Mouse (Mus musculus) neural tube, embryonic 12.5 days (tissue): ENCODE data around the gene Spty2d1. TPM values are rescaled to one million over a fixed set of nuclear protein-coding genes. Genes with fewer than 3 reads are reported as not detected.
A peak's percentile ranks its signal among the peaks of the same experiment; 100 is the strongest.

Experiments
- ATAC-seq: fragments of 200-750 bp; cut with Nextera tagmentation; 2 replicates; pipeline ENCODE4 v1.8.0; 2017; ENCODE audit warnings: low read depth, mild to moderate bottlenecking, moderate TSS enrichment, moderate library complexity; ENCODE audit not compliant: low FRiP score
- H3K27ac ChIP-seq: fragments of 300-500 bp; sonication (generic); 2 replicates; pipeline ENCODE4 v1.5.1; 2016
- H3K27me3 ChIP-seq: fragments of 300-500 bp; sonication (generic); replicated peaks from 2 replicates; pipeline ENCODE4 v1.6.1; 2016; ENCODE audit warnings: mild to moderate bottlenecking
- H3K36me3 ChIP-seq: fragments of 300-500 bp; sonication (generic); 2 replicates; pipeline ENCODE4 v1.6.1; 2016; ENCODE audit warnings: mild to moderate bottlenecking
- H3K4me1 ChIP-seq: fragments of 300-500 bp; sonication (generic); 2 replicates; pipeline ENCODE4 v1.6.1; 2016
- H3K4me2 ChIP-seq: fragments of 300-500 bp; sonication (generic); replicated peaks from 2 replicates; pipeline ENCODE4 v1.6.1; 2016; ENCODE audit warnings: mild to moderate bottlenecking
- H3K4me3 ChIP-seq: fragments of 300-500 bp; sonication (generic); 2 replicates; pipeline ENCODE4 v1.5.1; 2016
- H3K9ac ChIP-seq: fragments of 300-500 bp; sonication (generic); 2 replicates; pipeline ENCODE4 v1.6.1; 2016; ENCODE audit warnings: mild to moderate bottlenecking
- H3K9me3 ChIP-seq: fragments of 300-500 bp; sonication (generic); 2 replicates; pipeline ENCODE4 v1.6.1; 2016; ENCODE audit warnings: mild to moderate bottlenecking
- WGBS: fragments of 180-500 bp; shearing (Covaris S2); methylation state at CpG from one replicate; pipeline ENCODE4 v1.1.7; 2016; 5-methylcytosine and 5-hydroxymethylcytosine counted together
- polyA plus RNA-seq: library from polyadenylated mRNA; unstranded; fragments of >200 nt; fragmentation: Nextera tagmentation; extraction: Ambion mirVana; gene quantifications from 2 replicates; pipeline ENCODE4 v1.2.1, GENCODE M21; 2016

The Spty2d1 gene
- polyA plus RNA-seq, 1 experiment from 2014 or later, result 13.0 TPM

- H3K9ac ChIP-seq, result no peak overlapping the region
- no peak overlapping the region for H3K4me2 ChIP-seq
- no peaks in the 10 kb centered on the region for H3K9me3 ChIP-seq
- no peaks in the 10 kb centered on the region; the same call in 1 of the 2 replicates for H3K4me1 ChIP-seq
- H3K27me3 ChIP-seq, result no peaks in the 10 kb centered on the region
- H3K4me3 ChIP-seq, result no peak overlapping the region
- H3K36me3 ChIP-seq, result no peaks in the 10 kb centered on the region
- WGBS, result 75% methylated on average over 7 of the region's 7 CpGs
- no peak for ATAC-seq
- H3K27ac ChIP-seq, result no peak overlapping the region
Observed at GRCm38 (mm10) chr7:47017146-47017545, 8.9 kb upstream of the Spty2d1 start.

- H3K36me3 ChIP-seq, result no peaks in the 10 kb centered on the region
- no peak overlapping the region for H3K4me2 ChIP-seq
- no peak overlapping the region for H3K4me3 ChIP-seq
- H3K27me3 ChIP-seq, result no peaks in the 10 kb centered on the region
- no peaks in the 10 kb centered on the region for H3K9me3 ChIP-seq
- WGBS, result 84% methylated on average over 3 of the region's 3 CpGs
- no peak overlapping the region for H3K9ac ChIP-seq
- H3K4me1 ChIP-seq, result no peaks in the 10 kb centered on the region; the same call in 1 of the 2 replicates
- no peak overlapping the region for H3K27ac ChIP-seq
- ATAC-seq, result no peak
Observed at GRCm38 (mm10) chr7:47016602-47017001, 8.4 kb upstream of the Spty2d1 start.

DNA sequence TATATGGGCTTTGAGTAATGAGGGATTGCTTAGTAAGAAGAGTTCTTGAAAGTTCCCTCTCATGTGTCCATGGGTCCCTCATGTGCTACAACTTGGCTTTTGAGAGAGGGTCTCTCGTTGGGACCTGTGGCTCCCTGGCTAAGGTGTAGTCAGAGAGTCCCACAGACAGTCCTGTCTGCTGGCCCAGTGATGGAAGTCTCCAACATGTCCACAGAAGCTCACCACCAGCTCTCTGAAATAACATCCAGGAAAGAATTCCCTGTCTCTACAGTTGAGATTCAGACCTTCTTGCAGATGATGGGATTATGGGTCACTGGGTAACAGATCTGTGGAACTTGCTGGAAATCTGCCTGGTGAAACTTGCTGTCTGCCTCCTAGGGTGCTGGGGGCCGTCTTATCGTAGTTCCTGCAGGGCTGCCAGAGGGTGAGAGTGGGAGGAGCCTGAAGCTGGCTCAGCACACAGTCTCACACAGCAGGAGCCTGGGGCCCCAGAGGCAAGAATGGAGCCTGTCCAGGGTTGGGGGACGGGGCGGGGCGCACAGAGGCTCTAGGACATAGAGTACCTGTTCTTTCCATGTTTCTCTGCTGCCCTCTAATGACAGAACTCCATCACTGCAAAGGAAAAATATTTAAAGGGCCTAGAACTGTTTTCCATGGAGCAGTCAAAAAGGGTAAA lies 7.3 kb upstream of the Spty2d1 start:
- no peaks in the 10 kb centered on the region for H3K9me3 ChIP-seq
- 13% methylated on average over 6 of the region's 6 CpGs for WGBS
- H3K4me3 ChIP-seq, result no peak overlapping the region
- H3K4me1 ChIP-seq, result no peaks in the 10 kb centered on the region; the same call in 1 of the 2 replicates
- H3K36me3 ChIP-seq, result no peaks in the 10 kb centered on the region
- H3K27me3 ChIP-seq, result no peaks in the 10 kb centered on the region
- H3K4me2 ChIP-seq, result peak overlapping the region; percentile 51
- H3K27ac ChIP-seq, result no peak overlapping the region
- H3K9ac ChIP-seq, result peak overlapping the region; percentile 41; the same call in 1 of the 2 replicates
- ATAC-seq, result peak; percentile 96

- no peaks in the 10 kb centered on the region for H3K36me3 ChIP-seq
- ATAC-seq, result no peak
- no peak overlapping the region for H3K4me2 ChIP-seq
- H3K4me3 ChIP-seq, result no peak overlapping the region
- H3K9me3 ChIP-seq, result no peaks in the 10 kb centered on the region
- H3K27me3 ChIP-seq, result no peaks in the 10 kb centered on the region
- no peak overlapping the region for H3K9ac ChIP-seq
- no peak overlapping the region for H3K27ac ChIP-seq
- H3K4me1 ChIP-seq, result peaks cover 2% of the 10 kb centered on the region
- 52% methylated on average over 11 of the region's 11 CpGs for WGBS
Observed at GRCm38 (mm10) chr7:47014564-47015389, 6.6 kb upstream of the Spty2d1 start.

DNA sequence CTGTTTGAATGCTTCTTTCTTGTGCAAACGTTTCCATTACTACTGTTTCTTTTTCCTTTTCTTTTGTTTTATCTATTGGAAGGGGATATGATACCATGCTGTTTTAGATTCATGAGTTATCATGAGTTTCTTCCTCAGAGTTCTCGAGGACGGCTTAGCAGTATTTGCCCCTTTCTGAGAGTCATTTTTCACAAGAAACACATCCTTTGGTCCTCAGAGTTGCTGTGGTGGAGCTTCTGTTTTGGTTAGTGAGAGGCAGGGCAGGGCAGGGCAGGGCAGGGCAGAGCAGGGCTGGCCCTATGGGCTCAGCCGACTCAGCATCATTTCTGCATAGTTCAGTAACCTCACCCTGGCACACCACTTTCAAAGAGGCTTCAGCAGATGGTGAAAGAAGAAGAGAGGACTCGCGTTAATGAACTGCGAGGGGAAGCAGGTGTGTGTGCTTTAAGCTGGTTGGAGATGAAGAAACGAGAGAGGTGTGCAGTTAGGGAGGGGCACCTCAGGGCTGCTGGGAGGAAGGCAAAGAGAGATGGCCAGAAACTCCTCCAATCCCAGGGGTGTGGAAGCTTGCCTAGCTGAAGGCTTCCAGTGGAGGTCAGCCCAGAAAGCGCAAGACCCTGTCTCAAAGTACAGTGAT lies 5.0 kb upstream of the Spty2d1 start:
- ATAC-seq, result no peak
- no peak overlapping the region for H3K27ac ChIP-seq
- H3K9me3 ChIP-seq, result no peaks in the 10 kb centered on the region
- H3K4me2 ChIP-seq, result no peak overlapping the region
- H3K9ac ChIP-seq, result no peak overlapping the region
- H3K27me3 ChIP-seq, result no peaks in the 10 kb centered on the region
- 56% methylated on average over 9 of the region's 9 CpGs for WGBS
- no peaks in the 10 kb centered on the region for H3K36me3 ChIP-seq
- peaks cover 12% of the 10 kb centered on the region for H3K4me1 ChIP-seq
- no peak overlapping the region for H3K4me3 ChIP-seq

DNA sequence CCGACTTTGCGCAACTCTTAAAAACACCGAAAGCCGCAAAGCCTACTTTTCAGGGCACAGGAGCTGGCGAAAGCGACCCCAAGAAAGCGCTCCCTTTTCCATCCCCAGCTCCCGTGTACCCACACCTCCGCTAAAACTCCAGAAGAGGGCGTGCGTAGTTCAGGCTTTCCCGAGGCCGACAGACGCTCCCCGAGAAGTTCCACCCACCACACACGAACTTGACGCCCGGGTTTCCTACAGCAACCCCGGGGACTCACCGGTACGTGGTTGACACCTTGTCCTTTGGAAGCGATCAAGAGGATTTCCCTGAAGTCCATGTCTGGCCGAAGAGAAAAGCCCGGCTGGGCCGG lies 418 bp downstream of the Spty2d1 start:
- Histone ChIP-seq H3K4me2 (peak overlapping the region; percentile 72), H3K4me3 (peak overlapping the region; percentile 69), H3K9ac (peak overlapping the region; percentile 69), H3K36me3 (no peaks in the 10 kb centered on the region), H3K9me3 (no peaks in the 10 kb centered on the region), H3K27ac (peak overlapping the region; percentile 69; the same call in 1 of the 2 replicates), H3K4me1 (peaks cover 35% of the 10 kb centered on the region), H3K27me3 (no peaks in the 10 kb centered on the region)
- under 1% methylated on average over 25 of the region's 25 CpGs for WGBS
- peak; percentile 65 for ATAC-seq

- peak overlapping the region; percentile 69; the same call in 1 of the 2 replicates for H3K27ac ChIP-seq
- H3K4me1 ChIP-seq, result peaks cover 35% of the 10 kb centered on the region
- 23% methylated on average over 21 of the region's 21 CpGs for WGBS
Observed at GRCm38 (mm10) chr7:47007109-47007780, 966 bp downstream of the Spty2d1 start.

GRCm38 (mm10) chr7:47003411-47004115 lies 4.6 kb downstream of the Spty2d1 start:
- Histone ChIP-seq H3K4me1 (peaks cover 32% of the 10 kb centered on the region), H3K4me3 (no peak overlapping the region), H3K27me3 (no peaks in the 10 kb centered on the region), H3K9ac (no peak overlapping the region; the same call in 1 of the 2 replicates), H3K36me3 (peaks cover 2% of the 10 kb centered on the region; the same call in 1 of the 2 replicates), H3K4me2 (no peak overlapping the region), H3K9me3 (no peaks in the 10 kb centered on the region), H3K27ac (no peak overlapping the region)
- ATAC-seq, result no peak; the same call in 1 of the 2 replicates
- 16% methylated on average over 3 of the region's 3 CpGs for WGBS

More at GRCm38 (mm10) chr7:47007109-47007780, 966 bp downstream of the Spty2d1 start:
- Histone ChIP-seq H3K9ac (peak overlapping the region; percentile 69), H3K4me3 (peak overlapping the region; percentile 69), H3K9me3 (no peaks in the 10 kb centered on the region), H3K36me3 (no peaks in the 10 kb centered on the region), H3K4me2 (peak overlapping the region; percentile 72), H3K27me3 (no peaks in the 10 kb centered on the region)
- no peak for ATAC-seq

- Histone ChIP-seq H3K4me1 (peaks cover 26% of the 10 kb centered on the region), H3K4me2 (no peak overlapping the region), H3K9ac (no peak overlapping the region), H3K27ac (no peak overlapping the region), H3K36me3 (peaks cover 18% of the 10 kb centered on the region), H3K27me3 (no peaks in the 10 kb centered on the region), H3K9me3 (no peaks in the 10 kb centered on the region), H3K4me3 (no peak overlapping the region)
- ATAC-seq, result no peak
- 79% methylated on average over 4 of the region's 4 CpGs for WGBS
Observed at GRCm38 (mm10) chr7:47001900-47002275, 6.3 kb downstream of the Spty2d1 start.

- ATAC-seq, result no peak
- WGBS, result 86% methylated on average over 5 of the region's 5 CpGs
- Histone ChIP-seq H3K4me2 (no peak overlapping the region), H3K4me3 (no peak overlapping the region), H3K27me3 (no peaks in the 10 kb centered on the region), H3K4me1 (peaks cover 23% of the 10 kb centered on the region; the same call in 1 of the 2 replicates), H3K9ac (no peak overlapping the region), H3K9me3 (no peaks in the 10 kb centered on the region), H3K27ac (no peak overlapping the region), H3K36me3 (peaks cover 24% of the 10 kb centered on the region)
Observed at GRCm38 (mm10) chr7:47001125-47001899, 6.9 kb downstream of the Spty2d1 start.

GRCm38 (mm10) chr7:47000644-47000983 lies 7.6 kb downstream of the Spty2d1 start:
- no peak overlapping the region for H3K9ac ChIP-seq

More at GRCm38 (mm10) chr7:47000644-47000983, 7.6 kb downstream of the Spty2d1 start:
- Histone ChIP-seq H3K27ac (no peak overlapping the region), H3K36me3 (peaks cover 28% of the 10 kb centered on the region), H3K4me2 (no peak overlapping the region), H3K9me3 (no peaks in the 10 kb centered on the region), H3K27me3 (no peaks in the 10 kb centered on the region), H3K4me1 (peaks cover 23% of the 10 kb centered on the region; the same call in 1 of the 2 replicates), H3K4me3 (no peak overlapping the region)
- WGBS, result 76% methylated on average over 3 of the region's 3 CpGs
- 0 out of 2 replicates have a peak, but pooled peaks have one; percentile 37 for ATAC-seq
